Mouse (Mus musculus): ENCODE measurements at regions not wholly inside any gene's neighbourhood (a gene's known extent, or its start where the extent isn't known, plus 50 kb on each side); places are given as distances from the start of the nearest gene placed in this dataset.

DNA sequence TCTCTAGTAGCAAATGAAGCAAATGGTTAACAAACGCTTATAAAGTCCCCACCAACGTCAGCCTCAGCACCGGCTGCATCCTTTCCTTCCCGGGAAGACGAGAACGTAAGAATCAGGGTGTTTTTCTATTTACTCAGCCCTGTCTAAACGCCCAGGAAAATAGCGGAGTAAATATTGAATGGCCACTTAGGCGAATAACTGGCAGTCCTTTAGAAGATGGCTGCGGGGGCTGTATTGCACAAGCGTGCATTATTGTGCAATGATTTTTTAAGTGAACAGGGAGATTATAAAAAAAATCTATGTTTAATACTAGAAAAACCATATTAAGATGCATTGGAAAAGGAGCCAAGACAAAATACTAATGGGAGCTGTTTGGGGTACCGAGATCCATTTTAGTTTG is 410.3 kb downstream of the Wdr11 start:
- Histone ChIP-seq H3K27ac (no peak overlapping the region), H3K4me2 (replicated peaks) (no peak overlapping the region), H3K9ac (replicated peaks) (no peak overlapping the region), H3K9me3 (no peaks in the 10 kb centered on the region), H3K4me3 (replicated peaks) (no peak overlapping the region), H3K4me1 (replicated peaks) (peaks cover 17% of the 10 kb centered on the region), H3K27me3 (peaks cover 14% of the 10 kb centered on the region; the same call in 1 of the 2 replicates), H3K36me3 (no peaks in the 10 kb centered on the region)
- no peak for ATAC-seq
- WGBS: 73% methylated on average over 12 of the region's 12 CpGs

DNA sequence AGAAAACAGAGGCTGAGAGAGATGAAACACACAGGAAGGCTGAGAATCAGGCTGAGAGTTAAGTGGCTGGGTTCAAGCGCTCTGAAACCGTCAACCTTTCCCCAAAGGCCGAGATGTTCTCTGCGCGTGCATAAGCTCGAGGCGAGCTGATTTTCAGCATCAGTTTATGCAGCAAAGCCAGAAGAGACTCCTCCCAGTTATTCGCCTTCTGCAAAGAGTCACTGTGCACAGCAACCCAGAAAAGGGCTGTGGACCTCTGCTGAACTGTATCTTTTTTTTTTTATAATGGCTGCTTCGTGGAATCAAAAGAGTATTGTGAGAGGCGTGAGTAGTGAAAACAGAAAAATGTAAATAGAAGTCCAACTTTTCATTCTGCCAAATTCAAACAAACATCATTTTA is 413.7 kb downstream of the Wdr11 start:
- Histone ChIP-seq H3K27me3 (peaks cover 14% of the 10 kb centered on the region), H3K9me3 (no peaks in the 10 kb centered on the region), H3K9ac (replicated peaks) (no peak overlapping the region), H3K4me1 (replicated peaks) (peaks cover 26% of the 10 kb centered on the region), H3K4me2 (replicated peaks) (no peak overlapping the region), H3K4me3 (replicated peaks) (no peak overlapping the region), H3K27ac (no peak overlapping the region), H3K36me3 (no peaks in the 10 kb centered on the region)
- ATAC-seq: no peak
- WGBS: 31% methylated on average over 10 of the region's 10 CpGs

DNA sequence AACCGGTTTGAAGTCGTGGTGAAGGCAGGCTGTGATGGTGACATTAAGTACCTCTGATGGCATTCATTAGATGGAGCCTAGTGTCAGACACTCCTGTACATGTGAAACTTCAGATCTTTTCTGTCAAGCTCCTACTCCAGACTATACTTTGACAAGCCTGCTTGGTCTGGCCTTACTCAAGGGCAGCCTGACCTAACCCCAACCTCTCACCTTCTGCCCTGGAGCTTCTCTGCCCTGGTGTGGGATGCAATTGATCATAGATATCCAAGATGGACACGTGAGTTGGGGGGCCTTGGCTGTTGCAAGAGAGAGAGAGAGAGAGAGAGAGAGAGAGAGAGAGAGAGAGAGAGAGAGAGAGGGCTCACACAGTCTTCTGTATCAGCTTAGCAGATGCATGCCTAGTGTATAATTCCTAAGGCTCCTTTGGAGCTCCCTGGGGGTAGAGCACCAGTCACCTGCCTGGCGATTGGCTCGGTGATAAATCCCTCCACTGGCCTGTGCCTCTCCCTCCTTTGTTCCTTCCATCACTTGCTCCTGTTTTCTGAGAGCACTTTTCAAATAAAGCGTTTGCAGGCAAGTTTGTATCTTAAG is 416.4 kb downstream of the Wdr11 start:
- Histone ChIP-seq H3K36me3 (no peaks in the 10 kb centered on the region), H3K4me1 (replicated peaks) (peaks cover 21% of the 10 kb centered on the region), H3K4me2 (replicated peaks) (no peak overlapping the region), H3K27me3 (peaks cover 11% of the 10 kb centered on the region), H3K9me3 (no peaks in the 10 kb centered on the region), H3K27ac (no peak overlapping the region), H3K9ac (replicated peaks) (no peak overlapping the region), H3K4me3 (replicated peaks) (no peak overlapping the region)
- no peak for ATAC-seq
- 33% methylated on average over 6 of the region's 6 CpGs for WGBS

DNA sequence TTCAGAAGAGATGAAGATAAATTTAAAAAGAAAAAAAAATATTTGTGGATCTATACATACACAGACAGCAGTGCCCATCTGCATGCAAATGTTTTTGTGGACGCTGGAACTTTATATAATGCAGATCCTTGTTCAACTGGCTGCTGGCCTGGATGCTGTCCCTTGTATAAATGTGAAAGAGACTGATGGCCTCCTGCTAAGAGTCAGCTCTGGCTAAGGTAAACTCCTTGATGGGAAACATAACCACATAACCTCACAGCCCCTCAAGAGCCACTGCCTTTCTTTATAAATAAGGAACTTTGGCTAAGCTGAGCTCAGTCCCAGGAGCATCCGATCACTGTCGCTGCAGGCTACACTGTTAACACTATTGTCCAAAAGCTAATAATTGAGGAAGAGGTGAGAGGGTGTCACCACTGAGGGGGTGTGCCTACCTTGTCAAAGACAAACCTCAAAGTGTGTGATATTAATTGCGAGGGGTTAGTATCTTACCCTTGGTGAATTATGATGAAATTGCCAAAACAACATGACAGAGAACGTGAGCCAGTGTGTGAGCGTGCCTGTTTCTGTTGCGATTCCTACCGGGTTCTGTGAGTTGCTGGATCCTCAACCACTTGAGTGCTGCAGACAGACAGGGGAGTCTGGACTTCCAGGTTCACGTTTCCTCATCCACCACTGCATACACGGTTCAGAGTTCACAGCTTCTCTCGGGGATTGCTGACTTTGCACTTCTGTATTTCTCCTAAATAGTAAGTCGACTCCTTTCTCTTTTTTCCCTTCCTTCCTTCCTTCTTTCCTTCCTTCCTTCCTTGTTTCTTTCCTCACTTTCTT is 417.1 kb downstream of the Wdr11 start:
- 59% methylated on average over 12 of the region's 12 CpGs for WGBS
- no peaks in the 10 kb centered on the region for H3K9me3 ChIP-seq
- no peaks in the 10 kb centered on the region for H3K36me3 ChIP-seq
- H3K27me3 ChIP-seq: peaks cover 10% of the 10 kb centered on the region
- H3K4me2 ChIP-seq (replicated peaks): no peak overlapping the region
- H3K27ac ChIP-seq: no peak overlapping the region
- peaks cover 21% of the 10 kb centered on the region for H3K4me1 ChIP-seq (replicated peaks)
- ATAC-seq: no peak
- H3K4me3 ChIP-seq (replicated peaks): no peak overlapping the region
- no peak overlapping the region for H3K9ac ChIP-seq (replicated peaks)

DNA sequence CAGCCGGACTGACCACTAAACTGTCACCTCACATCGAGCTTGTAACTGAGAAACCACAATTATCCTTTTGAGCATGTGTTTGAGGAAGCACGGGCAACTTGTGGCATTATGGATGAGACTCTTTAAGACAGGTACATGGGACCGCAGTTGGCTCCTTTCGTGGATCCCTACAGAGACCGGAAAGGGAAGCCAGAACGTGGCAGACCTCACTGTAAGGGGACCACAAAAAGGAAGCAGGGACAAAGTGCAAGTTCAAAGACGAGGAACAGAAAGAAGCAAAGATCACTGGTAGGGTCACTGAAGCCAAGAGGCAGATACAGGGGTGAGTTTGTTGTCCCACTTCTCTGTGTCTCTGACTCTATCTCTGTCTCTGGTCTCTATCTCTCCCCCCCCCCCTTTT is 420.4 kb downstream of the Wdr11 start:
- H3K36me3 ChIP-seq: no peaks in the 10 kb centered on the region
- 77% methylated on average over 8 of the region's 8 CpGs for WGBS
- H3K4me3 ChIP-seq (replicated peaks): no peak overlapping the region
- no peak for ATAC-seq
- no peak overlapping the region for H3K4me2 ChIP-seq (replicated peaks)
- no peak overlapping the region for H3K9ac ChIP-seq (replicated peaks)
- H3K9me3 ChIP-seq: no peaks in the 10 kb centered on the region
- no peak overlapping the region for H3K27ac ChIP-seq
- peaks cover 9% of the 10 kb centered on the region for H3K4me1 ChIP-seq (replicated peaks)
- peaks cover 3% of the 10 kb centered on the region for H3K27me3 ChIP-seq

DNA sequence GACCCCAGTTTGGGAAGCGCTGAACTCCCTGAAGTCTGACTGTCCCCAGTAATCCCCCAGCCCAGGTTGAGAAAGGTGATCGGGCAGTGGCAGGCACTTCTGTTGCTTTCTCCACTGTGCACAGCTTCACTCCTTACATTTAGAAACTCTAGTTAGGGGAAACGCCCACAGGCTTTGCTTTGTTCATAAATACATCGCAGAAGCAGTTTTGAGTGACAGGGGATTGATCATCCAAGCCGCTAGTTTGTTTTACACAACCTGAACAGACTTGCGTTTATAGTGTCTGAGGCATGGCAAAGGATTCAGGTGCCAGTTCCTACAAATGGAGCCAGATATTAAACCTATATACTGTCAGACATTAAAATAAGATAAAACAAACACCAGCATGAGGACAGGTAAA is 421.4 kb downstream of the Wdr11 start:
- H3K9ac ChIP-seq (replicated peaks): no peak overlapping the region
- H3K36me3 ChIP-seq: no peaks in the 10 kb centered on the region
- 91% methylated on average over 6 of the region's 6 CpGs for WGBS
- no peaks in the 10 kb centered on the region for H3K9me3 ChIP-seq
- H3K4me1 ChIP-seq (replicated peaks): peaks cover 7% of the 10 kb centered on the region
- no peak for ATAC-seq
- no peak overlapping the region for H3K27ac ChIP-seq
- no peak overlapping the region for H3K4me3 ChIP-seq (replicated peaks)
- no peak overlapping the region for H3K4me2 ChIP-seq (replicated peaks)
- H3K27me3 ChIP-seq: no peaks in the 10 kb centered on the region; the same call in none of the 2 replicates

DNA sequence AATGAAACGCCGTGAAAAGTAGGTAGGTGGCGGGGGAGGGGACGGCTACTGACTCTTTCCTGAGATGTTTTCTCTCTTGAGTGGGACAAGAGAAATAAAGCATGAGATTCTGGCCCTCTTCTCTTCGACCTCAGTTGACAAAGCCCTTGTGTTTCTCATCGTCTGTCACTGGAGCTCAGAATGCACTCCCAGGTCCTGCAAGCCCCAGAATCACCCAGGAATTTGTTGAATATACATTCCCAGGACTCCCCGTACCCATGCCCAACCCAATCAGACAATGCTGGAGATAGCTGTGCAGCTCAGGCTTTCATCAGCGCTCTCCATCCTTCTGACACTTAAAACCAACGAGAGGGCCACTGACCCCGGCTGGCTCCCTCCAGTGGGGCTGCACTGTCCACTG is 422.9 kb downstream of the Wdr11 start:
- no peak overlapping the region for H3K9ac ChIP-seq (replicated peaks)
- WGBS: 76% methylated on average over 10 of the region's 10 CpGs
- H3K27me3 ChIP-seq: no peaks in the 10 kb centered on the region; the same call in none of the 2 replicates
- no peaks in the 10 kb centered on the region for H3K4me1 ChIP-seq (replicated peaks)
- no peak for ATAC-seq
- no peaks in the 10 kb centered on the region for H3K9me3 ChIP-seq
- no peak overlapping the region for H3K4me2 ChIP-seq (replicated peaks)
- H3K27ac ChIP-seq: no peak overlapping the region
- H3K4me3 ChIP-seq (replicated peaks): no peak overlapping the region
- no peaks in the 10 kb centered on the region for H3K36me3 ChIP-seq

DNA sequence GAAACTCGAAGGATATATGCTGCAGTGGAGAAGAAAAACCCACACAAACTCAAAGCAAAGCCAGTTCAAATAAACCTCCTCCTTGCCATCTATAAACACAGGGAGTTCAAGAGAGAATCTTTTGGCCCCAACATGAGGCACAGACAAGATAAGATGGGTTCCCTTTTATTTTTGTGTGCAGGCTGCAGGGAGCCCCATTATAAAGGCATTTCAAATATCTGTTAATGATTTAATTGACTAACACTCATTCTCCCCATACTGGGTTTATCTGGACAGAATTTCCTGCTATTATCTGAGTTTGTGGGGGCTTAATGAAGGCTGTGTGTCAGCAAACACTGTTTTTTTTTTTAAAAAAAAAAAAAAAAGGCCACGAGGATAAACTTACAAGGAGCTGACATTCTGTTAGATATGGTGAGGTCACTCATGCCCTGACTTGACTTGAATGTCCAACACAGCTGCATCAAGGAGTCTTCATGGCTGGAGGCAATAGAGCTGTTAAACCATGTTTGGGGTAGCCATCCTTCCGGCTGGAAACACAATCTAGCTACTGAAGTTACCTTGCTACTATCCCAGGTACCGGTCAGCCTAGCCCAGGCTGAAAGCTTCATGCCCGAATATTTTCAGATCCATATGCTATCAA is 423.8 kb downstream of the Wdr11 start:
- H3K4me3 ChIP-seq (replicated peaks): no peak overlapping the region
- no peak overlapping the region for H3K4me2 ChIP-seq (replicated peaks)
- H3K36me3 ChIP-seq: no peaks in the 10 kb centered on the region
- no peak for ATAC-seq
- no peaks in the 10 kb centered on the region for H3K9me3 ChIP-seq
- no peaks in the 10 kb centered on the region for H3K4me1 ChIP-seq (replicated peaks)
- H3K27ac ChIP-seq: no peak overlapping the region
- H3K27me3 ChIP-seq: no peaks in the 10 kb centered on the region; the same call in 1 of the 2 replicates
- 83% methylated on average over 5 of the region's 5 CpGs for WGBS
- H3K9ac ChIP-seq (replicated peaks): no peak overlapping the region

DNA sequence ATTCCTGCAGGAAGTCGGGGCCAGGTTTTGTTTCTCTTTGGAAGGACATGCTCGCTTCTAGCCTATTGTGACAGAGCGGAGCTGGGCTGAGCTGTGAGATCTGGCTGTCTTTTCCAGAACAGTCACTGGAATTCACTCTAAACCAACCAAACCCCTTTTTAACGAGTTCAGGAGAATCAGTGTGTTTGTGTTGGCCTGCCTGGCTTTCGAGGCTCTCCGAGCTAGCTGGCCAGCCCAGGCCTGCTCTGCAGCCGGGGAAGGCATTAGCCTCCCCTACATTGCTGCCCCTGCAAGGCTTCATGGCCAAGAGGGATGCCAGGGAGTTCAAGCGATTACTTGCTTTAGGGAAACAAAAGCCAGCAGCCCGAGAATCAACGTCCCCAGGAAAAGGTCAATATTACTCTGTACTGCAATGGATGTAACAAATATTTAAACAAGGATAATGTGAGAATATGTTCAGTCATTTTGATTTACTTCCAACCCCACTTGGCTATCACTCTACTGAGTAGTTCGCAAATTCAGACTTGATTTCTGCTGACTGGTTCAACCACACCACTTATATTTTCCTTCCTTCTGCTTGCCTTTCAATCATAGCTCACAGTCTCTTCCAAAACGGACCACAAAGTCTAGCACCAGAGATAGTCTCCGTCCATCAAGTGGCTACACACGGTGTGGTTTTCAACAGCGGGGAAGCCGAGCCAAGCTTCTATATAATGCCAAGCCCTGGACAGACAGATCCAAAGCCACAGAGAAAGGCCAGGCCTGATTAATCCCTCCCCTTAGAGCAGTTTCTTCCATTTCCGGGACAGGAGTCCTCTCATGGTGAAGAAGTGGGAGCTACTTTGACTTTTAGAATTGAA is 424.6 kb downstream of the Wdr11 start:
- no peak for ATAC-seq
- no peak overlapping the region for H3K27ac ChIP-seq
- no peak overlapping the region for H3K4me3 ChIP-seq (replicated peaks)
- H3K4me1 ChIP-seq (replicated peaks): no peaks in the 10 kb centered on the region
- H3K9me3 ChIP-seq: no peaks in the 10 kb centered on the region
- no peak overlapping the region for H3K9ac ChIP-seq (replicated peaks)
- H3K4me2 ChIP-seq (replicated peaks): no peak overlapping the region
- no peaks in the 10 kb centered on the region for H3K36me3 ChIP-seq
- no peaks in the 10 kb centered on the region; the same call in 1 of the 2 replicates for H3K27me3 ChIP-seq
- WGBS: 80% methylated on average over 17 of the region's 17 CpGs

DNA sequence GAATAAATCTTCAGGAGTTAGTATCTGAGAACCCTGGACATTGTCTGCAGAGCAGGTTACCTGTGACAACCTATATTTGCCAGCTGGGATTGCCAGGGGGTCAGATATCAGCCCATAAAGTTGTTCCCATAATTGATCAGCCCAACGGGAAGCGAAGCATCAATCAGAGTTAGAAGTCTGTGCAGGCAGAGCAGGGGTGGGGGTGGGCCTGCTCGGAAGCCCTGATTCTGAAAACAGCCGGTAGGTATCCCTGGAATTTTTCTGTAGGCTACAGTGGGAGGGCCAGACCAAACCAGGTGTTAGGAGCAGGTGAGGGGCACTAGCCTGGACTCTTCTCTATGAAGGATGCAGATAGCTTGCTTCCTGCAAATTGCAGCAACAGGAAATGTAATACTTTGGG is 427.2 kb downstream of the Wdr11 start:
- Histone ChIP-seq H3K27me3 (no peaks in the 10 kb centered on the region), H3K4me2 (replicated peaks) (no peak overlapping the region), H3K36me3 (no peaks in the 10 kb centered on the region), H3K9me3 (no peaks in the 10 kb centered on the region), H3K4me1 (replicated peaks) (no peaks in the 10 kb centered on the region), H3K27ac (no peak overlapping the region), H3K9ac (replicated peaks) (no peak overlapping the region), H3K4me3 (replicated peaks) (no peak overlapping the region)
- ATAC-seq: no peak
- 68% methylated on average over 4 of the region's 4 CpGs for WGBS

DNA sequence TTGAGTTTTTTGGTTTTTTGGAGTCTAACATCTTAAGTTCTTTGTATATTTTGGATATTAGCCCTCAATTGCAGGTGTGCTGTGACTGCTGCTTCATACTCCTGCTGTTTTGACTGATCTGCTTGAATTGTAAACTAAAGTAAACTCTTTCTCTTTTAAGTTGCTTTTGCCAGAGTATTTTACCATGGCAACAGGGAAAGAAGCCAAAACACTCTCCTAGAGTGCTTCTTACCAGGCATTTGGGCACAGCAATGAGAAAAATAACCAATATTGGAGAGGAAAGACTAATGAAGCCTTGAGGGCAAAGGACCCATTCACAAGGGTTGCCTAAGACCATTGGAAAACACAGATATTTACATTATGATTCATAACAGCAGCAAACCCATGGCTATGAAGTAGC is 437.3 kb downstream of the Wdr11 start:
- no peak overlapping the region for H3K27ac ChIP-seq
- no peaks in the 10 kb centered on the region for H3K36me3 ChIP-seq
- no peak overlapping the region for H3K4me2 ChIP-seq (replicated peaks)
- ATAC-seq: no peak
- H3K4me1 ChIP-seq (replicated peaks): no peaks in the 10 kb centered on the region
- H3K9ac ChIP-seq (replicated peaks): no peak overlapping the region
- H3K27me3 ChIP-seq: no peaks in the 10 kb centered on the region
- no peak overlapping the region for H3K4me3 ChIP-seq (replicated peaks)
- no peaks in the 10 kb centered on the region for H3K9me3 ChIP-seq

DNA sequence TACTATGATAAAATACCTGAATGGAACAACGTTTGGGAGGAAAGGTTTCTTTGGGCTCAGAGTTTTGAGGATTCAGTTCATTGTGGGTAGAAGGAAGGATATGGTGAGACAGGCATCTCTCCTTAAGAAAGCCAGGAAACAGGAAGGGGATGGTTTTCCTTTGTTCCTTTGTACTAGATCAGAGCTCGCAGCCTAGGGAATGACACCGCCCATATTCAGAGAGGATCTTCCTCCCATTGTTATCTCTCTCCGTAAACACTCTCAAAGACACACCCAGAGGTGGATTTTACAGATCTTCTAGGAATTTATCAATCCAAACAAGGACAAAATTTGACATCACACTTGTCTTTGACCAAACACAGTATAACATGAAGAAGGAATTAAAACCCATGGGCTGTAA is 439.0 kb downstream of the Wdr11 start:
- Histone ChIP-seq H3K4me3 (replicated peaks) (no peak overlapping the region), H3K4me2 (replicated peaks) (no peak overlapping the region), H3K9ac (replicated peaks) (no peak overlapping the region), H3K27me3 (no peaks in the 10 kb centered on the region), H3K27ac (no peak overlapping the region), H3K4me1 (replicated peaks) (no peaks in the 10 kb centered on the region), H3K9me3 (no peaks in the 10 kb centered on the region), H3K36me3 (no peaks in the 10 kb centered on the region)
- WGBS: 86% methylated on average over 4 of the region's 4 CpGs
- no peak for ATAC-seq

All from midbrain, embryonic 13.5 days (tissue).